Mouse (Mus musculus) granulocyte monocyte progenitor cell, adult 5-6 weeks (primary cell): ENCODE measurements around the gene Tmc8. TPM values are rescaled to one million over a fixed set of nuclear protein-coding genes. Genes with fewer than 3 reads are reported as not detected.

Experiments used
- total RNA-seq, 2 experiments: library from RNA; stranded (forward) in 1 of 2; stranded (reverse) in 1 of 2; fragments of 200-712, 200-1000 nt in 1 of 2; fragments of >200 nt in 1 of 2; fragmentation: Nextera tagmentation in 1 of 2; gene quantifications; 2 replicates each; pipeline ENCODE4 v1.2.3; 2014 to 2017

Gene Tmc8
- total RNA-seq, 2 experiments from 2014 or later: 1.5 to 1.8 TPM

Other genes with a start within 250 kb of the Tmc8 start
- 21.9 and 24.4 TPM in 2 replicates for gene Tnrc6c, start 127.8 kb upstream of the Tmc8 start, total RNA-seq (2014; fragmentation: Nextera tagmentation)
- 22.7 and 23.5 TPM in 2 replicates for gene Tnrc6c, start 127.8 kb upstream of the Tmc8 start, total RNA-seq (2017)
- gene Tmc6, start 122 bp downstream of the Tmc8 start, total RNA-seq (2014; fragmentation: Nextera tagmentation): 32.7 and 71.6 TPM in 2 replicates
- gene Tmc6, start 122 bp downstream of the Tmc8 start, total RNA-seq (2017): 12.6 and 20.6 TPM in 2 replicates
- gene 6030468B19Rik, start 15.6 kb downstream of the Tmc8 start, total RNA-seq (2014; fragmentation: Nextera tagmentation): not detected in 2 replicates
- gene 6030468B19Rik, start 15.6 kb downstream of the Tmc8 start, total RNA-seq (2017): not detected in 2 replicates
- 0.53 and 0.99 TPM in 2 replicates for gene Gm20708, start 27.6 kb downstream of the Tmc8 start, total RNA-seq (2014; fragmentation: Nextera tagmentation)
- 0.30 TPM in 1 of 2 replicates, not detected in the other for gene Gm20708, start 27.6 kb downstream of the Tmc8 start, total RNA-seq (2017)
- 225 and 281 TPM in 2 replicates for gene Syngr2, start 27.6 kb downstream of the Tmc8 start, total RNA-seq (2014; fragmentation: Nextera tagmentation)
- gene Syngr2, start 27.6 kb downstream of the Tmc8 start, total RNA-seq (2017): 152 and 176 TPM in 2 replicates
- gene Afmid, start 43.8 kb downstream of the Tmc8 start, total RNA-seq (2014; fragmentation: Nextera tagmentation): 7.5 and 9.0 TPM in 2 replicates
- gene Afmid, start 43.8 kb downstream of the Tmc8 start, total RNA-seq (2017): 1.4 and 1.9 TPM in 2 replicates
- 198 and 208 TPM in 2 replicates for gene Tk1, start 44.0 kb downstream of the Tmc8 start, total RNA-seq (2014; fragmentation: Nextera tagmentation)
- 90.8 and 105 TPM in 2 replicates for gene Tk1, start 44.0 kb downstream of the Tmc8 start, total RNA-seq (2017)
- 93.9 and 128 TPM in 2 replicates for gene Birc5, start 67.2 kb downstream of the Tmc8 start, total RNA-seq (2014; fragmentation: Nextera tagmentation)
- 200 and 221 TPM in 2 replicates for gene Birc5, start 67.2 kb downstream of the Tmc8 start, total RNA-seq (2017)
- not detected in 2 replicates for gene Tmem235, start 78.7 kb downstream of the Tmc8 start, total RNA-seq (2014; fragmentation: Nextera tagmentation)
- not detected in 2 replicates for gene Tmem235, start 78.7 kb downstream of the Tmc8 start, total RNA-seq (2017)
- 1.2 and 6.5 TPM in 2 replicates for gene Tha1, start 91.4 kb downstream of the Tmc8 start, total RNA-seq (2014; fragmentation: Nextera tagmentation)
- 0.10 and 2.9 TPM in 2 replicates for gene Tha1, start 91.4 kb downstream of the Tmc8 start, total RNA-seq (2017)
- 0.41 TPM in 1 of 2 replicates, not detected in the other for gene Socs3, start 188.0 kb downstream of the Tmc8 start, total RNA-seq (2014; fragmentation: Nextera tagmentation)
- 2.0 and 2.2 TPM in 2 replicates for gene Socs3, start 188.0 kb downstream of the Tmc8 start, total RNA-seq (2017)
- gene Pgs1, start 204.2 kb downstream of the Tmc8 start, total RNA-seq (2014; fragmentation: Nextera tagmentation): 43.1 and 44.5 TPM in 2 replicates
- 18.8 and 23.3 TPM in 2 replicates for gene Pgs1, start 204.2 kb downstream of the Tmc8 start, total RNA-seq (2017)